Mouse (Mus musculus): ENCODE measurements at regions not wholly inside any gene's neighbourhood (a gene's known extent, or its start where the extent isn't known, plus 50 kb on each side); places are given as distances from the start of the nearest gene placed in this dataset.

DNA sequence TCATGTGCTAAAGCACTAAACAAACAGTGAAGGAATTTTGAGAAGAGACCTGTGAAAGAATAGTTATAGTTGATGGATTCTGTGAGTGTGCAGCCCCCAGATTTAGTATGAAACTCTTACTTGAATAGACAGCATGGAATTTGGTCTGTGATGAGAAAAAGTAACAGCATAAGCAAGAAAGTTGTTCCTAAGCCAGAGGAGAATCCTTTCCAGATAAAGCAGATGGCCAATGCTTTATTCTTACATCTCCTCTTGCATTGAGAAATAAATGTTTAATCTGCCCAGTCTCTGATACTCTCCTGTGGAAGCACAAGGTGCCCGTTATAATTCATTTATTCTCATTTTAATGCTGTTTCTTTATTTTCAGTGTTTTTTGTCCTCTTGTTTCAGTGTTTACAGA is 263.5 kb downstream of the Tecrl start:
- no peak for DNase-seq (ENCODE audit: low spot score)

GRCm38 (mm10) chr5:83054819-83055218 is 300.2 kb downstream of the Tecrl start:
- no peak for DNase-seq (ENCODE audit: low spot score)

- DNase-seq (ENCODE audit: low spot score), result no peak
These were observed 307.8 kb downstream of the Tecrl start for GRCm38 (mm10) chr5:83047214-83047613.

GRCm38 (mm10) chr5:83029703-83030102 is 325.3 kb downstream of the Tecrl start:
- no peak for DNase-seq (ENCODE audit: low spot score)

GRCm38 (mm10) chr5:83006038-83006437 is 349.0 kb downstream of the Tecrl start:
- no peak for DNase-seq (ENCODE audit: low spot score)

DNA sequence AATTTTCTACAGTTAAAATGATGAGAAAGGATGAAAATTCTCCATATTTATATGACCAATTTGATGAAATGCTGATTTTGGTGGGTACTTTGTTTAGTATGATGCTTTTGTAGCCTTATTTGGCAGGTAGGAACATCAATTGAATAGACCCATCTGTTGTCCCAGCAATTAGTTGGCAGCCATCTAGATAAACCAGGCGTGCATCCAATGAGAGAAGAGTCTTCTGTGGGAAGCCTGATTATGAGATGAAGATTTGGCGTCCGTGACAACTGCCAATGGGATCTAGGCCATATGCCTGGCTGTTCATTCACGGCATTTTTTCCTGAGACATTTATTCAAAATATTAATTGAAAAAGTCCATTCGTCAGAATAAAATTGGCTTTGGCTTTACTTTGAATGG is 365.9 kb downstream of the Tecrl start:
- DNase-seq (ENCODE audit: low spot score), result peak; percentile 80

DNA sequence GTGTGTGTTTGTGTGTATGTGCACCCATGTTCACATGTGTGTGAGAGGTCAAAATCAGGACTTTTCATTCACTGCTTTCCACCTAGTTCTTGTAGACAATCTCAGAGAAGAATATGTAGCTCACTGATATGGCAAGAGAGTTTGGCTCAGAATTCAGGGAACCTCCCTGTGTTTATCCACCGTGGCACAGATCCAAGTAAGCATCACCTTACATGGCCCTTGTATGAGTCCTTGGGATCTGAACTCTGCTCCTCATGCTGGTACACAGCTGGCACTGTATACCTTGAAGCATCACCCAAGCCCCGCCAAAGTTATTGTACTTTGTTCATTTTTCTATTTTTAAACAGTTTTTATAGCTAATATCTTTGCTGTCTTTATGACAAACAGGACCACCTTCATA is 385.7 kb downstream of the Tecrl start:
- no peak for DNase-seq (ENCODE audit: low spot score)

DNA sequence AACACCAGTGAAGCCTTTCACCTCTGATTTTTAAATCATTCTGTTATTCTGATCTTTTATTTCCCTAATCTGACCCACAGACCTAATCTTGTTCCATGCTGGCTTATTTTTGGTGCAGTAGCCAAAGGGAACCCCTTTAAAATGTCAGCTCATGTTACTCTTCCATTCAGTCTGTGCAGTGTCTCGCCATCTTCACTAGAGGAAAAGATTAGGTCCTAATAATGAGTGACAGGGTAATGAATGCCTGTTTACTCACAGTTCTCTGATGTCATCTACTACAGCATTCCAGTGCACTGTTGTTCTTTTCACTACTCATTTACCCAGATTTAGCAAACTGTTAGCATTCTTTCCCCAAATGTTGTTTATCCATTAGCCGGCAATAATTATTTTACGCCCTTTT is 388.2 kb downstream of the Tecrl start:
- no peak for DNase-seq (ENCODE audit: low spot score)

GRCm38 (mm10) chr5:82966180-82966579 is 388.8 kb downstream of the Tecrl start:
- DNase-seq (ENCODE audit: low spot score), result peak; percentile 48

DNA sequence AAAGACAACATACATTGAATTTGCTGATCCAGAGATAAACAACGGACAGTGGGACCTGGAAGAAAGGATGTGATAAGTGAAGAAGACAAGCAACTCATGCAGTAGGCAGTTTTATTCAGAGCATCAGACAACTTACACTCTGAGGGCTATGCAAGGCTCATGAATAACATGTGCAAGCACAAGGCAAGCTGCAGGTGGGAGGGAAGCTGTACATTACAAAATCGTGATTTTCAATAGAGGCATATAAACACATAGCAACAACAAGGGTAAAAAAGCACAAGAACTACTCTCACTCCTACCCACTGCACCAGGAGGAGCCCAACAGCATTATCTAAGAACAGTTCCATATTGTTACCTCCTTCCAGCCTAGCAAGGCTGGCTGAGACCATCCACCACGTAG is 390.5 kb downstream of the Tecrl start:
- DNase-seq (ENCODE audit: low spot score), result no peak

DNA sequence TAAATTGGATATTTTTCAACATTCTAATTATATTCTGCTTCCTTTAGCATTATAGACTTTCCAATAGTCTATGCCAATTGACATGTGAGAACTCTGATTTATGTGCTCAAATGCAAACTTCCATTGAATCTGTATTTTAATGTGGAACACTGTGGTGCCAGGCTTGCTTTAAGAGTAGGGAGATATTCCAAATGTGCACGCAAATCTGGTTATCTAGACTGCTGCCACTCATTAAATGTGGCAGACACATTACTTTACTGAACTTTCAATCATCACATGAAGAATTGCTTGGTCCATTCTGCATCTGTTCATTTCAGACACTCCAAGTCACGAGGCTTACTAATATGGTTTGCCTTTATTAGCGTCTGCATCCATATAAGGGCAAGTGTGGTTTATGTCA is 399.0 kb downstream of the Tecrl start:
- no peak for DNase-seq (ENCODE audit: low spot score)

- no peak for DNase-seq (ENCODE audit: low spot score)
These were observed 407.9 kb downstream of the Tecrl start for GRCm38 (mm10) chr5:82947060-82947459.

DNA sequence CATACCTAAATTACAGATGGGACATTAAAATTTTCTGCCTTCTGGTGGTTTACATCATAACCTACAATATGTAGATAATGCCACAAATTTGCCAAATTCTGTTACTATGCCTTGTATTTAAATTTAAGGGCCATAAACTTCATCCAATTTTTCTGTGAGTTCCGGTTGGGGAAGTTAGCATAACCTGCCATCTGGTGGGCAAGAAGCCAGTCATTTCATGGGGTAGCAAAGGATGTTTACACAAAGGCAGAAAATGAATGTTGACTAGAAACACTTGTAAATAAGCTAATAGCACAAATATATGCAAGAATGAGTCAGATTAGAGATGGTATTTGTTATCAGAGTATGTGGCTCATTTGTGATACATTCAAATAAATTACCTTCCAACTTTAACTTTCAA is 415.2 kb downstream of the Tecrl start:
- DNase-seq (ENCODE audit: low spot score), result no peak

DNA sequence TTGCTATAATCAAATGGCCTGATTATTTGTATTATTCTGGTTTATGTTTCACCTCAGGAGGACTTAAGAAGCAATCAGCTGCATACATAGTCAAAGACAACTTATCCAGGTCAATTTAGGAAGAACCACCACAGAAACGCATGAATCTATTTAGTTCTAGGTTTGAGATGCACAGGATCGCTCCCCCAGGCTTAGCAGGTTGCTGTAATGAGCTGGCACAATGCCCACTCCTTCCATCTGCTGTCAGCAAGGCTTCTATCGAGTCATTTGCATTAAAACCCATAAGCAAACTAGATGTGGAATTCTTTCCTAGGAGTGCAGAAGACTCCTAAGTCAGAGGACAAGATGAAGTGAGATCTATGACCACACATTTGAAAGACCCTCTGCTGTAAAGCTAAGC is 455.6 kb downstream of the Tecrl start:
- peak; percentile 51 for DNase-seq (ENCODE audit: low spot score)

DNA sequence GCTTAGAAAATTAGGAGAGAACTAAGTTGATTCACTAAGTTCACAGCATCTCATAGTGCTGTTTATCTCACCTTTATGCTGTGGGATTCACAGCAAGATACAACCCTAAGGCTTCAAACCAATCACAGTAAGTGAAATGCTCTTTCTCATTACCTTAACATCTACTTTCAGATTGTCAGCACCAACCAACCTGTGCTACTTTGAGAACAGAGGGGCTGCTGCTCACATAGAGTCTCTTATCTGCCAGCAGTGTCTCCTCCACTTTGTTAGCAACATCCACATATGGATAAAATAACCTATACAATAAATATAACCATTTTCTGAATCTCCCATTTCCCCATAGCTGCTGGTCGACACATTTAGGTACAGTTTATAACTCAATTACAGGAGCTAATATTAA is 456.1 kb downstream of the Tecrl start:
- DNase-seq (ENCODE audit: low spot score), result no peak

GRCm38 (mm10) chr5:82898389-82898788 is 456.6 kb downstream of the Tecrl start:
- peak; percentile 69 for DNase-seq (ENCODE audit: low spot score)

GRCm38 (mm10) chr5:82869264-82869663 is 485.7 kb downstream of the Tecrl start:
- no peak for DNase-seq (ENCODE audit: low spot score)

- DNase-seq (ENCODE audit: low spot score), result no peak
These were observed 490.6 kb downstream of the Tecrl start for GRCm38 (mm10) chr5:82864347-82864746.

DNA sequence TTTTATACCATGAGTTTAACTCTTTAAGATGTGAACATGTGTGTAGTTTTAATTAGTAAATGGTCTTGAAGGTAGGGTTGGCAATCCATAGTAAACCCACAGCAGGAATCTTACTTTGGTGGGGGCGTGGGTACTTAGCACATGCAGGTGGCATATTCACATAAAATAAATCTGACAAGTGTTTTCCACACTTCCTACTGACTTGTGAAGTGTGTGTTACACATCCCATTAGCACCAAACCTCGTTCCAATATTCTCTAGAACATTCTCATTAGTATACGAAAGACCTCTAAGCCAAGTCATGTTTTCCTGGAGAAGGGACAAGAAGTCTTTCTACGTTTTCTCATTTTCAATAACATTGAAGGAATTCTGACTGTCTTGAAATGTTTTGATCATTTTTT is 529.7 kb downstream of the Tecrl start:
- no peak for DNase-seq (ENCODE audit: low spot score)

- no peak for DNase-seq (ENCODE audit: low spot score)
These were observed 561.8 kb downstream of the Tecrl start for GRCm38 (mm10) chr5:82793197-82793596.
